Mouse (Mus musculus): ENCODE measurements around the gene Hjurp. TPM values are rescaled to one million over a fixed set of nuclear protein-coding genes. Genes with fewer than 3 reads are reported as not detected.

Gene Hjurp
- polyA plus RNA-seq, 1 experiment, result 34.3 TPM

- no peak for TF ChIP-seq POLR2A (IDR thresholded peaks at IDR 0.05; ENCODE audit: control insufficient read depth, low read depth, low read length)
- TF ChIP-seq CTCF (IDR thresholded peaks at IDR 0.05; ENCODE audit: control insufficient read depth, insufficient read depth, insufficient replicate concordance, low read depth, low read length), result no peak
- no peak overlapping the region for H3K27ac ChIP-seq (ENCODE audit: control insufficient read depth, insufficient read depth, low read depth, low read length)
- H3K36me3 ChIP-seq (ENCODE audit: control insufficient read depth, insufficient read depth, low read length), result no peaks in the 10 kb centered on the region
- H3K27me3 ChIP-seq (ENCODE audit: control insufficient read depth, insufficient read depth, low read length), result no peaks in the 10 kb centered on the region
- no peak overlapping the region for H3K4me3 ChIP-seq (ENCODE audit: control insufficient read depth, low read depth, low read length)
- H3K4me1 ChIP-seq (ENCODE audit: control insufficient read depth, insufficient read depth, low read length), result no peaks in the 10 kb centered on the region
These were observed 43.2 kb downstream of the Hjurp start for GRCm38 (mm10) chr1:88234248-88234610.

- TF ChIP-seq CTCF (IDR thresholded peaks at IDR 0.05; ENCODE audit: control insufficient read depth, insufficient read depth, insufficient replicate concordance, low read depth, low read length), result no peak
- no peak for TF ChIP-seq POLR2A (IDR thresholded peaks at IDR 0.05; ENCODE audit: control insufficient read depth, low read depth, low read length)
These were observed 43.8 kb downstream of the Hjurp start for GRCm38 (mm10) chr1:88233421-88234247.

DNA sequence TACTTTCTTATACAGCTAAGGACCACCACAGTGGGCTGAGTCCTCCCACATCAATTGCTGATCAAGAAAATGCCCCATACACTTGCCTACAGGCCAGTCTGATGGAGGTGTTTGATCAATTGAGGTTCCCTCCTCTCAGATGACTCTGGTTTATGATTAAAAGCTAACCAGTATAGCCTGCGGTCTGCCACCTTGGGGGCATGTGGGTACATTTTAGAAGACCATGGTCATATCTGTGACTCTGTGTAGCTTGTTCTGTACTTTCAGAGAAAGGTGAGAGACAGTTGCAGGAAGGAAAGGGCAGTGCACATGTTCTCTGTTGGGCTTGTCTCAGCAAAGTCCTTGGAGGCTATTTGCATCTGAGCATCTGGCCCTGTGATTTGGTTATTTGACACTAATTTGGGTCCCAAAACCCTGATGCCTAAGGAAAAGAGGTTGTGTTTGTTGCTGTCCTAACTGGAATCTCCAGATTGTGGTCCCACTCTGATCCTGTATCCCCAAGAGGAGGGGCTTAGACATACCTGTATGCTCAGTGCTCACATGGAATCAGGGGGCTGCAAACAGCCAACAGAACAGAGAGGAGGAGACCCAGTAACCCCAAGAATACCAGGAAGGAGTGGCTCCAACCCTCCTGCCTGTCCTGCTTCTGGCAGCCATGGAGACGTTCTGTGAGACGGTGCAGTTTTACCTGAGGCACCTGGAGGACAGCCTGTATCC lies 44.6 kb downstream of the Hjurp start:
- Histone ChIP-seq H3K4me1 (ENCODE audit: control insufficient read depth, insufficient read depth, low read length) (no peaks in the 10 kb centered on the region), H3K27me3 (ENCODE audit: control insufficient read depth, insufficient read depth, low read length) (no peaks in the 10 kb centered on the region), H3K36me3 (ENCODE audit: control insufficient read depth, insufficient read depth, low read length) (no peaks in the 10 kb centered on the region; the same call in 1 of the 2 replicates), H3K27ac (ENCODE audit: control insufficient read depth, insufficient read depth, low read depth, low read length) (no peak overlapping the region), H3K4me3 (ENCODE audit: control insufficient read depth, low read depth, low read length) (no peak overlapping the region)
- TF ChIP-seq POLR2A (IDR thresholded peaks at IDR 0.05; ENCODE audit: control insufficient read depth, low read depth, low read length), result no peak
- no peak for TF ChIP-seq CTCF (IDR thresholded peaks at IDR 0.05; ENCODE audit: control insufficient read depth, insufficient read depth, insufficient replicate concordance, low read depth, low read length)

More at GRCm38 (mm10) chr1:88233421-88234247, 43.8 kb downstream of the Hjurp start:
- H3K27me3 ChIP-seq (ENCODE audit: control insufficient read depth, insufficient read depth, low read length), result no peaks in the 10 kb centered on the region
- H3K4me1 ChIP-seq (ENCODE audit: control insufficient read depth, insufficient read depth, low read length), result no peaks in the 10 kb centered on the region
- H3K36me3 ChIP-seq (ENCODE audit: control insufficient read depth, insufficient read depth, low read length), result no peaks in the 10 kb centered on the region; the same call in 1 of the 2 replicates
- no peak overlapping the region for H3K27ac ChIP-seq (ENCODE audit: control insufficient read depth, insufficient read depth, low read depth, low read length)
- no peak overlapping the region for H3K4me3 ChIP-seq (ENCODE audit: control insufficient read depth, low read depth, low read length)

DNA sequence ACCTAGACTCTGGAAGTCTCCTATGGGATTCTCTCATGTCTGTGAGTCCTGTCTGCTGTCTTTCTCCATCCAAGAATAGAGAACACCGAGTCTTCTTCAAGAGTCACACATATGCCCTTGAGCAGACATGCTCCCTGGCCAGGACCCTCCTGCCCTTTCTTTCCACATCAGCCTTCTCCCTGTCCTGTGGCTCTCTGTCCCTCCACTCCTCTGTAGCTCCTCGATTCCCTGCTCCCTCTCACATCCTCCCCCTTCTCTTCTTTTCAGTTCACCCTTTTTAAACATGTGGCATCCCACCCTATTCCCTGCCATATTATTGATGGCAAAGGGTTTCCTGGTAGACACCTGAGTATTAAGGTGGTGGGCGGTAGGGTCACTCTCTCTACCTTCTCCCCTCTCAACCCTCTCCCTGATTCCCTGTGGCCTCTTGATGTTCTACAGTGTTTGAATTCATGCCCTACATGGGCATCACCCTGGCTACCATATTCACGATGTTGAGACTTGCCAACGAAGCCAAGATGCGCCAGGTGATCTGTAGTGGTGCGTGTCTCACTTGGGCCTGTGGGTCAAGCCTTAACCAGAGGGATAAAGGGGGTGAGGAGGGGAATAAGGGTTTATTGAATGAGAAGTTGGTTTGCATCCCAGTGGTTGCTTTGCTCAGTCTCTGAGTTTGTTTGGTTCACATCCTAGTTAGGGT lies 45.5 kb downstream of the Hjurp start:
- Histone ChIP-seq H3K4me1 (ENCODE audit: control insufficient read depth, insufficient read depth, low read length) (no peaks in the 10 kb centered on the region; the same call in 1 of the 2 replicates), H3K4me3 (ENCODE audit: control insufficient read depth, low read depth, low read length) (no peak overlapping the region), H3K27ac (ENCODE audit: control insufficient read depth, insufficient read depth, low read depth, low read length) (no peak overlapping the region), H3K36me3 (ENCODE audit: control insufficient read depth, insufficient read depth, low read length) (no peaks in the 10 kb centered on the region; the same call in 1 of the 2 replicates), H3K27me3 (ENCODE audit: control insufficient read depth, insufficient read depth, low read length) (no peaks in the 10 kb centered on the region)
- no peak for TF ChIP-seq CTCF (IDR thresholded peaks at IDR 0.05; ENCODE audit: control insufficient read depth, insufficient read depth, insufficient replicate concordance, low read depth, low read length)
- TF ChIP-seq POLR2A (IDR thresholded peaks at IDR 0.05; ENCODE audit: control insufficient read depth, low read depth, low read length), result no peak

DNA sequence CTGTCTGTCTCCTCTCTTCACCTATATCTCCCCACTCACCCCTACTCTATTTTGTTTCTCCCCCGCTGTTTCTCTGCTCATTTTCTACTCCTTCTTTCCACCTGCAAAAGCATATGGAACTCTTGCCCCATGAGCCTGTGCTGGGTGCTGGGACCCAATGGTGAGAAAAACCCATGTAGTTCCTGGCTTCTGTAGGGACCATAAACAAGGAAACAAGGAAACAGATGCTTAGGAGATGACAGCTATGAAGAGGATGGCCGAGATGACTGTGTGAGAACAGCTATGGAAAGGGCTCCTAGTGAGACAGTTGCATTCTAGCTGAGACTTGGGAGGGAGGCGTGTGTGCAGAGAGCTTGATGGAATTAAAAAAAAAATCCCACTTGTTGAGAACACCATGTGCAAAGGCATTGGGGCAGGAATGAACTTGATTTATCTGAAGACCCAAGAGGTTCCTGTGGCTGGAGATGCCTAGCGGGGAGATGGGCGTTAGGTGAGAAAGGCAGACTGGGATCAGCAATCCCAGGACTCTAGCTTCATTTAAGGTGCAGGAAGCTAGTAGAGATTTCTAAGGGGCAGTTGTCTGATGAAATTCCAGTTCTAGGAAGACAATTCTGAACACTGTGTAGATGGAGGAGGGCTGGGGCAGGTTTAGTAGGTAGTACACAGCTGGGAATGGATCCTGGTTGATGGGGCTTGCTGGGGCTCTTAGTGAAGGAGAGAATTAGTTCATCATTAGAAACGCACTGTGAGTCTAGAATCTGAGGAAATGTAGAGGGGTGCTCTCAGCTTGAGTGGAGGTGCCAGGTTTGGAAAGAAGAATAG lies 46.2 kb downstream of the Hjurp start:
- Histone ChIP-seq H3K27ac (ENCODE audit: control insufficient read depth, insufficient read depth, low read depth, low read length) (no peak overlapping the region), H3K36me3 (ENCODE audit: control insufficient read depth, insufficient read depth, low read length) (no peaks in the 10 kb centered on the region; the same call in 1 of the 2 replicates), H3K4me1 (ENCODE audit: control insufficient read depth, insufficient read depth, low read length) (peaks cover 2% of the 10 kb centered on the region; the same call in 1 of the 2 replicates), H3K4me3 (ENCODE audit: control insufficient read depth, low read depth, low read length) (no peak overlapping the region), H3K27me3 (ENCODE audit: control insufficient read depth, insufficient read depth, low read length) (no peaks in the 10 kb centered on the region)
- TF ChIP-seq POLR2A (IDR thresholded peaks at IDR 0.05; ENCODE audit: control insufficient read depth, low read depth, low read length), result no peak
- TF ChIP-seq CTCF (IDR thresholded peaks at IDR 0.05; ENCODE audit: control insufficient read depth, insufficient read depth, insufficient replicate concordance, low read depth, low read length), result no peak

DNA sequence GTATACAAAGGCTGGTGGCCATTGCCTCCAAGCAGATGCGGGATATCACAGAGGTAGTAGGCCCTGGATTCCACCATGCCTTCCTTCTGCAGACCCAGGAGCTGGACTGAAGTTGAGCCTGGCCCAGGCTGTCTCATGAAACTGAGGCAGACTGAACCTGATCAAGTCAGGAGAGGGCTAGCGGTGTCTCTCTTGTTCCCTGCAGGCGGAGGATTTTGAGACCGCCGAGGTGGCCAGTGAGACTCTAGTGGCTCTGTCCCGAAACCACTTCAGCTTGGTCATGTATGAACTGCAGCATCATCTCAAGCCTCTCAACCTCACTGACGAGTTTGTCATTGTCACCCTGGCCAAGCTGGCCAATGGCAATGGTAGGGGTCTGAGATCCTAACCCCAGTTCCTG lies 47.0 kb downstream of the Hjurp start:
- Histone ChIP-seq H3K36me3 (ENCODE audit: control insufficient read depth, insufficient read depth, low read length) (no peaks in the 10 kb centered on the region; the same call in 1 of the 2 replicates), H3K4me1 (ENCODE audit: control insufficient read depth, insufficient read depth, low read length) (peaks cover 2% of the 10 kb centered on the region; the same call in 1 of the 2 replicates), H3K27ac (ENCODE audit: control insufficient read depth, insufficient read depth, low read depth, low read length) (no peak overlapping the region), H3K27me3 (ENCODE audit: control insufficient read depth, insufficient read depth, low read length) (no peaks in the 10 kb centered on the region), H3K4me3 (ENCODE audit: control insufficient read depth, low read depth, low read length) (no peak overlapping the region)
- TF ChIP-seq CTCF (IDR thresholded peaks at IDR 0.05; ENCODE audit: control insufficient read depth, insufficient read depth, insufficient replicate concordance, low read depth, low read length) (no peak), POLR2A (IDR thresholded peaks at IDR 0.05; ENCODE audit: control insufficient read depth, low read depth, low read length) (no peak)
